Mouse (Mus musculus): ENCODE measurements around the gene Opn4.

Gene Opn4

GRCm38 (mm10) chr14:34590743-34591675 is 8.9 kb downstream of the Opn4 start:
- no peak for DNase-seq

- DNase-seq = no peak
These were observed 9.8 kb downstream of the Opn4 start for GRCm38 (mm10) chr14:34590017-34590570.

GRCm38 (mm10) chr14:34589185-34589713 is 10.7 kb downstream of the Opn4 start:
- DNase-seq = no peak

- no peak for DNase-seq
These were observed 11.4 kb downstream of the Opn4 start, which contains the start of gene Ldb3 for GRCm38 (mm10) chr14:34588498-34588897. Gene Ldb3 (minus strand): TSS chr14:34588682.

- DNase-seq = no peak
These were observed 11.9 kb downstream of the Opn4 start for GRCm38 (mm10) chr14:34588005-34588404.

GRCm38 (mm10) chr14:34586871-34587270 is 13.1 kb downstream of the Opn4 start:
- DNase-seq = no peak

- DNase-seq = no peak
These were observed 14.4 kb downstream of the Opn4 start for GRCm38 (mm10) chr14:34585358-34586105.

- DNase-seq = no peak
These were observed 17.1 kb downstream of the Opn4 start for GRCm38 (mm10) chr14:34582740-34583427.

GRCm38 (mm10) chr14:34576858-34577257 is 23.1 kb downstream of the Opn4 start:
- no peak for DNase-seq

GRCm38 (mm10) chr14:34574068-34574467 is 25.9 kb downstream of the Opn4 start:
- DNase-seq = no peak

GRCm38 (mm10) chr14:34573348-34573913 is 26.5 kb downstream of the Opn4 start:
- no peak for DNase-seq

GRCm38 (mm10) chr14:34571610-34572387 is 28.1 kb downstream of the Opn4 start:
- no peak for DNase-seq

- no peak for DNase-seq
These were observed 29.0 kb downstream of the Opn4 start for GRCm38 (mm10) chr14:34570903-34571302.

GRCm38 (mm10) chr14:34570294-34570693 is 29.6 kb downstream of the Opn4 start:
- peak; percentile 60 for DNase-seq

- no peak for DNase-seq
These were observed 30.3 kb downstream of the Opn4 start for GRCm38 (mm10) chr14:34569534-34570194.

GRCm38 (mm10) chr14:34568626-34569025 is 31.3 kb downstream of the Opn4 start:
- DNase-seq = no peak

- no peak for DNase-seq
These were observed 32.2 kb downstream of the Opn4 start for GRCm38 (mm10) chr14:34567697-34568096.

- no peak for DNase-seq
These were observed 33.4 kb downstream of the Opn4 start for GRCm38 (mm10) chr14:34566530-34566929.

- DNase-seq = no peak
These were observed 34.2 kb downstream of the Opn4 start for GRCm38 (mm10) chr14:34565711-34566110.

- DNase-seq = no peak
These were observed 35.3 kb downstream of the Opn4 start for GRCm38 (mm10) chr14:34564646-34565045.

- no peak for DNase-seq
These were observed 37.5 kb downstream of the Opn4 start for GRCm38 (mm10) chr14:34562393-34562792.

Measured in thymus, postnatal 25 days (tissue).